Mouse (Mus musculus) olfactory bulb, adult 2 months (tissue): ENCODE results near the gene Gpat3.

ENCODE experiments used
- CTCF ChIP-seq: fragments of 200-500 bp; IDR thresholded peaks from 2 replicates; pipeline ENCODE4 v1.5.1; 2012; ENCODE audit warnings: low read depth, mild to moderate bottlenecking, low read length, moderate library complexity; ENCODE audit not compliant: insufficient read depth
- POLR2A ChIP-seq: fragments of 200-500 bp; IDR thresholded peaks from 2 replicates; pipeline ENCODE4 v1.6.1; 2012; ENCODE audit warnings: mild to moderate bottlenecking, low read depth, low read length, moderate library complexity; ENCODE audit not compliant: insufficient read depth

- TF ChIP-seq POLR2A (no peak), CTCF (no peak)
Measured at GRCm38 (mm10) chr5:100914989-100915388, 69.5 kb downstream of the Gpat3 start.
